Mouse (Mus musculus) cortical plate, adult 2 months (tissue): Measurements from ENCODE around the gene Gm10840. TPM values are rescaled to one million over a fixed set of nuclear protein-coding genes. Genes with fewer than 3 reads are reported as not detected.
"Not testable (repeated sequence)": the region's sequence is repeated elsewhere in the genome, so short reads cannot be mapped to it uniquely, and the experiment has no call there.

Source experiments
- H3K27ac ChIP-seq: fragments of 200-500 bp; 2 replicates; pipeline ENCODE4 v1.5.1; 2012; ENCODE audit warnings: low read length, control low read depth, inconsistent platforms; ENCODE audit not compliant: insufficient read depth
- H3K4me1 ChIP-seq: fragments of 200-500 bp; 2 replicates; pipeline ENCODE4 v1.6.1; 2011; ENCODE audit warnings: low read length; ENCODE audit not compliant: control insufficient read depth, insufficient read depth
- H3K4me3 ChIP-seq: fragments of 200-500 bp; 2 replicates; pipeline ENCODE4 v1.5.1; 2011; ENCODE audit warnings: mild to moderate bottlenecking, low read length, control low read depth; ENCODE audit not compliant: insufficient read depth
- CTCF ChIP-seq: fragments of 200-500 bp; IDR thresholded peaks from 2 replicates; pipeline ENCODE4 v1.5.1; 2011; ENCODE audit warnings: mild to moderate bottlenecking, control low read depth, low read length; ENCODE audit not compliant: insufficient read depth; ENCODE audit errors: extremely low read depth
- POLR2A ChIP-seq: fragments of 200-500 bp; IDR thresholded peaks from 2 replicates; pipeline ENCODE4 v1.6.1; 2011; ENCODE audit warnings: mild to moderate bottlenecking, low read length, control low read depth; ENCODE audit not compliant: insufficient read depth; ENCODE audit errors: extremely low read depth
- polyA plus RNA-seq: library from polyadenylated mRNA; depleted of rRNA; stranded (reverse); fragments of >200 nt; gene quantifications from 2 replicates; pipeline ENCODE4 v1.2.3, GENCODE M21; 2012; rRNA removed

Gene Gm10840
- polyA plus RNA-seq, 1 experiment = not detected

- H3K4me1 ChIP-seq = no peaks in the 10 kb centered on the region
- H3K4me3 ChIP-seq = peak overlapping the region; percentile 41
- H3K27ac ChIP-seq = peak overlapping the region; percentile 7; the same call in 1 of the 2 replicates
- TF ChIP-seq CTCF (no peak), POLR2A (peak; percentile 90)
Measured at GRCm38 (mm10) chr11:106193371-106194154, 32.9 kb downstream of the Gm10840 start.

DNA sequence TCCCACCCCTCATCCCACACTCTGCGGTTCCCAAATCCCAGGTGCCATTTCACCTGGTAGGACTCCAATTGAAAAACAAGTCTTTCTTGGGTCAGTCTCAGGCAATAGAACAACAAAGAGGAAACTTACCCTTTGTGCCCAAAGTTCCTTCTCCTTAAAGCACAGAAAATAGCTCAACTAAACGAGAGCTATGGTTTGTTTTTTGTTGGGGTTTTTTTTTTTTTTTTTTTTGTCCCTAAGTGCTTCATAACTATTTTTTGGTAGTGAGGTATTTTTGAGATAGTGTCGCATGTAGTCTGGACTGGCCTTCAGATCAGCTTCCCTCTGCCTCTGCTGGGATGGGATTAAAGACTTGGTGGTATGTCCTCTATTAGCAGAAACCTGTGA, 33.5 kb downstream of the Gm10840 start:
- Histone ChIP-seq H3K4me3 (peak overlapping the region; percentile 41; the same call in 1 of the 2 replicates), H3K4me1 (no peaks in the 10 kb centered on the region), H3K27ac (0 out of 2 replicates have a peak overlapping the region, but pooled peaks have one; percentile 7)
- no peak for TF ChIP-seq CTCF
- TF ChIP-seq POLR2A = no peak

GRCm38 (mm10) chr11:106194891-106195290, 34.2 kb downstream of the Gm10840 start:
- H3K27ac ChIP-seq = no peak overlapping the region
- TF ChIP-seq CTCF (no peak), POLR2A (no peak)
- H3K4me1 ChIP-seq = no peaks in the 10 kb centered on the region
- no peak overlapping the region for H3K4me3 ChIP-seq

DNA sequence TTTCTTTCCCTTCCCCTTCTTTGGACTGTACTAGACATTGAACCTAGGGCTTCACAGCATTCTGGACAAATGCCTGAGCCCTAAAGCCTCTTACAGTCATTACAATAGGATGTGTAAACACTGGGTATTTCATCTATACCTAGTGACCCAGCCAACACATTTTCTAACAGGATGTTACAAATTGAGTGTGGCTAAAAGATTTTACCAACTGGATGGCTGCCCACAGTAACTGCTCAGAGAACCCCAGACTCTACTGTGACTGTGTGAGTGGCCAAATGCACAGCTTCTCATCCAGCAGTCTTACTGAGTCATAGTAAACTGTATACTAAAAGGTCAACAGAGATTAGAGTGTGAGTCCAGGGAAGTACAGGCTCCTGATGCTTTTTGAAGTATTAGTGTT, 34.7 kb downstream of the Gm10840 start:
- Histone ChIP-seq H3K27ac (no peak overlapping the region), H3K4me3 (no peak overlapping the region), H3K4me1 (no peaks in the 10 kb centered on the region)
- TF ChIP-seq POLR2A (no peak), CTCF (no peak)

DNA sequence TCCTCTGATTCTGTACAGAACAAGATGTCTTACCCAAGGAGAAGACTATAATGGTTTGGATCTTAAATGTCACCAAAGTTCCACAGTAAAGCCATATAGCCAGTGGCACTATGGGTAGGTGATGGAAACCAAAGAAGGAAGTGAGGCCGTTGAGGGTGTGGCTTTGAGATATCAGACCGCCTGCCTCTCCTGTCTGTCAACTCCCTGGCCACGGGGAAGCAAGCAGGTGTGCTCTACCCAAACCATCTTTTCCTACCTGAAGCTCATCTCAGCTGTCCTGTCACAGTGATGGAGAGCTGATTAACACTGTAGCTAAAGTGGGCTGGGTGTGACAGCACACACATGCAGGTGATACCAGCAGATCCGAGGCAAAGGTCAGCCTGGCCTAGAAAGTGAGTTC, 37.6 kb downstream of the Gm10840 start:
- Histone ChIP-seq H3K27ac (no peak overlapping the region), H3K4me1 (no peaks in the 10 kb centered on the region), H3K4me3 (no peak overlapping the region)
- no peak for TF ChIP-seq POLR2A
- TF ChIP-seq CTCF = no peak

DNA sequence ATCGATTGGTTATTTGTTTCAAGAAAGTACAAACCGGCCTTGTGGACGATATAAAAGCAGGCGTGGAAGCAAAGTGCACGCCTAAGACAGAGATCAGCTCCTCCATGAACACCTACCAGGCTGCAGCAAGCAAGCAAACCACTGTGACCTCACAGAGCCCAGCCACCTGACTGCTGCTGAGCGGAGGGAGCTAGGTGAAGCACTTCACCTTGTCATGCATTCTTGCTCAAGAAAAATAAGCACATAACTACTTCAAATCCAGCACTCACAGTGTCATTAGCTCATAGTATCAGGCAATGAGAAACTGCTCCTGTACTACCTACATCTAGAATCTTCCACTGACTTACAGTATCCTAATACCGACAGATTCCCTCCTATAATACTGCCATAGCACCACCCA, 39.3 kb downstream of the Gm10840 start:
- not testable (repeated sequence) for H3K4me1 ChIP-seq, H3K27ac ChIP-seq, H3K4me3 ChIP-seq

- H3K4me1 ChIP-seq = no peaks in the 10 kb centered on the region
- no peak overlapping the region for H3K27ac ChIP-seq
- no peak overlapping the region for H3K4me3 ChIP-seq
- TF ChIP-seq CTCF (no peak), POLR2A (no peak)
Measured at GRCm38 (mm10) chr11:106200756-106201155, 40.1 kb downstream of the Gm10840 start.

DNA sequence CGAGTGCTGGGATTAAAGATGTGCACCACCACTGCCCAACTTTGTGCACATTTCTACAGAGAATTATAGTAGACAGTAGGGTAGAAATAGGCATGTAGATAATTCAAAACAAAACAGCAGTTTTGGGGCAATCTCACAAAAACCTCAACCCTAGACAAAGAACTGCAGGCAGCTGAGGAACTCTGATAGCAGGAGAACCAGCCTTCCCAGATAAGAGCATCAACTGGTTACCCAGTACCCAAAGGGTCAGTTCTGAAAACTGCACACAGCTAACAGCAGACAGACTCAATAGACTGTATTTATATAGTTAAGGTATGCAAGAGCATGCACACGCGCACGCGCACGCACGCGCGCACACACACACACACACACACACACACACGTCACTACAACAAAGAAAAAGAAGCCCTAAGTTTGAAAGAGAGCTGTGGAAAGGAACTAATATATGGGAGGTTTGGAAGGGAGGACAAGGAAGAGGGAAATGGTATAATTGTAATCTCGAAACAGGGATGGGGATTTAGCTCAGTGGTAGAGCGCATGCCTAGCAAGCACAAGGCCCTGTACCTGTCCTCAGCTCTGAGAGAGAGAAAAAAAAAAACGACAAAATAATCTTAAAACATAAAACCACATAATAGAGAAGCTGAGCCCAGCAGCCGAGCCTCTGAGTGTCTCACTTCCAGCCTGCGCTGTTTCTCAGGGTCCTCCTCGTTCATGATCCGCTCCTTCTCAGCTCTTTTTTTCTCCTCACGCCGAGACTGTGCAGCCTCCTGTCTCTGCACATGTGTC, 40.9 kb downstream of the Gm10840 start:
- Histone ChIP-seq H3K4me3 (no peak overlapping the region), H3K27ac (no peak overlapping the region), H3K4me1 (no peaks in the 10 kb centered on the region)
- TF ChIP-seq POLR2A (no peak), CTCF (no peak)

DNA sequence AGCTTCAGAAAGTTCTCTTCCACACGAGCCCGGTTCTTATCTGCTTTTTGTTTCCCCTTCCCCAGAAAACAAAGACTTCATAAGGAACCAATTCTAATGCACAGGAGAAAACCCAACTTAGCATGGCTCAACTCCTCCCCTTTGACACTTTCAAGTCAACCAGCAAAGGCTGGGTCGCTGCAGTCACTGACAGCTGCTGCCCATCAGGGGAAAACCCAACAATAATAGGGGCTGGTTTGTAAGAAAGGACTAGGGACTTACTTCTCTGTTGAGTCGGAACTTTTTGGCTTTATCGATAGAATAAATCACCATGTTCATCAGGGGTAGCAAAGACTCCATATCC, 41.4 kb downstream of the Gm10840 start, which contains the start of gene Strada:
TSS of gene Strada (minus strand) at position 46 of the 343 bp plus-strand sequence.
- Histone ChIP-seq H3K27ac (no peak within 1 kb of the TSS), H3K4me3 (no peak within 1 kb of the TSS), H3K4me1 (no peaks in the 10 kb centered on the region)
- TF ChIP-seq POLR2A = no peak
- no peak for TF ChIP-seq CTCF

Other genes with a start within 250 kb of the Gm10840 start
- gene Cyb561, start 207.5 kb upstream of the Gm10840 start, polyA plus RNA-seq = 66.6 and 67.1 TPM in 2 replicates
- 8.7 and 9.3 TPM in 2 replicates for gene Ace, start 192.9 kb upstream of the Gm10840 start, polyA plus RNA-seq
- not detected in 2 replicates for gene Ace3, start 166.2 kb upstream of the Gm10840 start, polyA plus RNA-seq
- 1.4 and 1.5 TPM in 2 replicates for gene Kcnh6, start 152.7 kb upstream of the Gm10840 start, polyA plus RNA-seq
- 111 and 115 TPM in 2 replicates for gene Dcaf7, start 124.0 kb upstream of the Gm10840 start, polyA plus RNA-seq
- 11.9 and 12.4 TPM in 2 replicates for gene Taco1, start 94.8 kb upstream of the Gm10840 start, polyA plus RNA-seq
- 32.3 and 33.2 TPM in 2 replicates for gene Map3k3, start 76.2 kb upstream of the Gm10840 start, polyA plus RNA-seq
- 86.0 and 102 TPM in 2 replicates for gene Limd2, start within 50 bp of the Gm10840 start, polyA plus RNA-seq
- gene Strada, start 41.3 kb downstream of the Gm10840 start, polyA plus RNA-seq = 51.9 and 55.2 TPM in 2 replicates
- gene Ccdc47, start 55.5 kb downstream of the Gm10840 start, polyA plus RNA-seq = 68.3 and 83.3 TPM in 2 replicates
- 41.6 and 43.7 TPM in 2 replicates for gene Ddx42, start 56.1 kb downstream of the Gm10840 start, polyA plus RNA-seq
- gene Ftsj3, start 95.2 kb downstream of the Gm10840 start, polyA plus RNA-seq = 23.8 and 24.6 TPM in 2 replicates
- 244 and 245 TPM in 2 replicates for gene Psmc5, start 95.3 kb downstream of the Gm10840 start, polyA plus RNA-seq
- 32.3 and 33.8 TPM in 2 replicates for gene Smarcd2, start 112.1 kb downstream of the Gm10840 start, polyA plus RNA-seq
- 0.11 and 0.13 TPM in 2 replicates for gene Tcam1, start 115.8 kb downstream of the Gm10840 start, polyA plus RNA-seq
- not detected in 2 replicates for gene Gh, start 141.0 kb downstream of the Gm10840 start, polyA plus RNA-seq
- 0.44 and 0.87 TPM in 2 replicates for gene Cd79b, start 153.9 kb downstream of the Gm10840 start, polyA plus RNA-seq
- 0.02 and 0.04 TPM in 2 replicates for gene Scn4a, start 192.4 kb downstream of the Gm10840 start, polyA plus RNA-seq
- 0.28 and 0.88 TPM in 2 replicates for gene Prr29, start 204.6 kb downstream of the Gm10840 start, polyA plus RNA-seq
- gene Icam2, start 227.2 kb downstream of the Gm10840 start, polyA plus RNA-seq = 6.8 and 9.5 TPM in 2 replicates